Mouse (Mus musculus) thymus, adult 2 months (tissue): ENCODE results near the gene Gm10273. TPM values are rescaled to one million over a fixed set of nuclear protein-coding genes. Genes with fewer than 3 reads are reported as not detected.
A peak's percentile ranks its signal among the peaks of the same experiment; 100 is the strongest.

Source experiments
- DNase-seq: peaks from one replicate; pipeline ENCODE4 v3.0.0; 2021
- H3K27ac ChIP-seq: fragments of 200-500 bp; 2 replicates; pipeline ENCODE4 v1.5.1; 2012; ENCODE audit warnings: low read length, control low read depth; ENCODE audit not compliant: control insufficient read depth, insufficient read depth
- H3K27me3 ChIP-seq: fragments of 200-500 bp; 2 replicates; pipeline ENCODE4 v1.6.1; 2012; ENCODE audit warnings: mild to moderate bottlenecking, low read length, moderate library complexity, mixed read lengths; ENCODE audit not compliant: control insufficient read depth, insufficient read depth
- H3K36me3 ChIP-seq: fragments of 200-500 bp; 2 replicates; pipeline ENCODE4 v1.6.1; 2012; ENCODE audit warnings: mild to moderate bottlenecking, low read length, moderate library complexity; ENCODE audit not compliant: control insufficient read depth, insufficient read depth
- H3K4me1 ChIP-seq: fragments of 200-500 bp; replicated peaks from 2 replicates; pipeline ENCODE4 v1.6.1; 2012; ENCODE audit warnings: low read length; ENCODE audit not compliant: control insufficient read depth, insufficient read depth
- H3K4me3 ChIP-seq: fragments of 200-500 bp; 2 replicates; pipeline ENCODE4 v1.5.1; 2012; ENCODE audit warnings: mild to moderate bottlenecking, low read length, control low read depth, moderate library complexity; ENCODE audit not compliant: control insufficient read depth, insufficient read depth
- CTCF ChIP-seq: fragments of 200-500 bp; IDR thresholded peaks from 2 replicates; pipeline ENCODE4 v1.5.1; 2012; ENCODE audit warnings: mild to moderate bottlenecking, control low read depth, low read length, moderate library complexity, borderline replicate concordance; ENCODE audit not compliant: control insufficient read depth, poor library complexity, insufficient read depth; ENCODE audit errors: extremely low read depth
- POLR2A ChIP-seq: fragments of 200-500 bp; IDR thresholded peaks from 2 replicates; pipeline ENCODE4 v1.6.1; 2012; ENCODE audit warnings: mild to moderate bottlenecking, low read length, control low read depth, moderate library complexity; ENCODE audit not compliant: control insufficient read depth, poor library complexity, insufficient read depth; ENCODE audit errors: extremely low read depth
- WGBS: fragments of 180-500 bp; shearing (Covaris S2); methylation state at CpG from one replicate; pipeline ENCODE4 v1.1.7; 2018; 5-methylcytosine and 5-hydroxymethylcytosine counted together
- polyA plus RNA-seq: library from polyadenylated mRNA; depleted of rRNA; stranded (reverse); fragments of >200 nt; gene quantifications from 2 replicates; pipeline ENCODE4 v1.2.3, GENCODE M21; 2012; rRNA removed

The Gm10273 gene
- polyA plus RNA-seq, 1 experiment, result 11.5 TPM

DNA sequence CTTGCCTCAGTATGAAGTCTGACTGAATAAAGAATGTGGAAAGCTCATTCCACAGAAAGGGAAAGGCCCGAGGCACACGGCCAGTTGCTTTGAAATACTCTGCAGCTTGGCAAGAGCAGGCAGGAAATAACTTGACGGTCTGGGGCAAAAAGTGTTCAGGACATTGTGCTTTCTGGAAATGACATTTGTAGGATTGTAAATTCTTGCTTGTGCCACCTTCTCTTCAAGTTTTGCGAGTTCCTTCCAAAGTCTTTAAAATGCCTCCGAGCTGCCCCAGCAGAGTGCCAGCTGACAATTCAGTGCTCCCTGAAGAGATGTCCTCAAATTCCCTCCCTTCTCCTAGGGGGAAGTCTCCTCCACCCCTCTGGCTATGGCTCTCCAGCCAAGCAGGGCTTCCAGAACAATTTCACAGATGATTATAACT, 44.1 kb downstream of the Gm10273 start:
- no peak for TF ChIP-seq POLR2A
- TF ChIP-seq CTCF, result no peak
- Histone ChIP-seq H3K4me1 (peaks cover 6% of the 10 kb centered on the region; the same call in 1 of the 2 replicates), H3K27ac (peak overlapping the region; percentile 36; the same call in 1 of the 2 replicates), H3K36me3 (no peaks in the 10 kb centered on the region), H3K27me3 (no peaks in the 10 kb centered on the region), H3K4me3 (no peak overlapping the region)
- 81% methylated on average over 5 of the region's 5 CpGs for WGBS
- DNase-seq, result no peak

DNA sequence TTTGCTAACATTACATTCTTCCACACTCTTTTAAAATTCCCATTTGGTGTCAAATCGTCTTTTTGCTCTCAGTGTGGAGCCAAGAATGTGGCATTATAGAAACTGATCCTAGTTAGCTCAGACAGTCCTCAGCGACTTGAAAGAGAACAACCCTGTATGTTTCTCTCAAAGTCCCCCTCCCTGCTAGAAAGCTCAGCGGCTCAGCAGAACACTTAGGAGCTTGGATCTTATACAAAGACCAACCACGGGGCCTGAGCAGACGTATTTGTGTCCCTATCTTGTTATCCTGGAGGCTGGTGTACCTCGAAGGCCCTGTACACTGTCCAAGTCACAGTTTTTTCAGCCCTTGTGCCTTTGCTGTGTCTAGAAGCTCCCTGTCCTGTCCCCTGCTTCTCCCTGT, 44.7 kb downstream of the Gm10273 start:
- H3K4me1 ChIP-seq, result peaks cover 6% of the 10 kb centered on the region; the same call in 1 of the 2 replicates
- TF ChIP-seq POLR2A (no peak), CTCF (no peak)
- 87% methylated on average over 6 of the region's 6 CpGs for WGBS
- no peaks in the 10 kb centered on the region for H3K27me3 ChIP-seq
- no peak overlapping the region for H3K4me3 ChIP-seq
- no peaks in the 10 kb centered on the region for H3K36me3 ChIP-seq
- DNase-seq, result no peak
- no peak overlapping the region for H3K27ac ChIP-seq

DNA sequence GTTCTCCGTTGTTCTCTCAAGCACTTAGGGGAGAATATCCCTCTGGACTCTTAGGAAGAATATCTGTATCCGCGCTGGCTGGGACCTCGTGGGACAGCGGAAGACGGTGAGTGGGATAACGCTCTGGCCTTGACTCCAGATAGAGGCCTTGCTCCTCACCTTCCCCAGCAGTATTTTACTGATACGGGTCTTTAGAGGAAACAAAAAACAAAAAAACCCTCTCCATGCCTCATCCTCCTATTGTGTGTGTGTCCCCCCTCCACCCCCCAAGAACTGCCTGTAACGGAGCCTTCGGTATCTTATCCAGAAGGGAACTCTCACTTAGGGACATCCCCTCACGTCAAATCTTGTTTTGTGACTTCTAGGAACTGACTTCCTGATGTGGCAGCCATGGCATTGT, 46.3 kb downstream of the Gm10273 start, which contains the start of gene Oit3:
Gene Oit3, minus strand, starts transcription at position 44 of the 400 bp plus-strand sequence.
- DNase-seq, result no peak
- H3K4me1 ChIP-seq, result no peaks in the 10 kb centered on the region
- TF ChIP-seq CTCF (no peak), POLR2A (no peak)
- no peak within 1 kb of the TSS for H3K27ac ChIP-seq
- no peak within 1 kb of the TSS for H3K4me3 ChIP-seq
- no peaks in the 10 kb centered on the region for H3K27me3 ChIP-seq
- no peaks in the 10 kb centered on the region for H3K36me3 ChIP-seq
- 83% methylated on average over 11 of the region's 11 CpGs for whole genome bisulfite sequencing

DNA sequence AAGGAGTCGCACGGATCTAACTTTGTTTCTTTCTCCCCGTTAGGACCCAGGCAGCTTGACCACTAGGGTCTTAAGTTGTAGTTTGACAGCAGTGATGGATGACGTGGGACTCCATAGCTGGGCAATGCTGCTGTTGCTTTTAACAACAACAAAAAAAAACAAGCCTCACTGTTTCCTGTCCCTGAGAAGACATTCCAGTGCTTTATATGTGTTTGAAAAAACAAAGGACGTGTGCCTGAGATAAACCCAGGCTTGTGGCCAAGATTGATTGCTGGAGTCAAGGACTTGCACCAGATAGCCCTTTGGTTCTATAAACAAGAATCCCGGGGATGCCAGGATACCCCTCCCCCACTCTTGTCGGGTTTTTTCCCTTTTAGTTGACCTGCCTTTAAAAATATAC, 47.8 kb downstream of the Gm10273 start:
- Histone ChIP-seq H3K27ac (no peak overlapping the region), H3K36me3 (peaks cover 4% of the 10 kb centered on the region; the same call in 1 of the 2 replicates), H3K4me1 (no peaks in the 10 kb centered on the region), H3K27me3 (no peaks in the 10 kb centered on the region), H3K4me3 (no peak overlapping the region)
- DNase-seq, result no peak
- no peak for TF ChIP-seq POLR2A
- no peak for TF ChIP-seq CTCF
- 45% methylated on average over 7 of the region's 7 CpGs for WGBS

DNA sequence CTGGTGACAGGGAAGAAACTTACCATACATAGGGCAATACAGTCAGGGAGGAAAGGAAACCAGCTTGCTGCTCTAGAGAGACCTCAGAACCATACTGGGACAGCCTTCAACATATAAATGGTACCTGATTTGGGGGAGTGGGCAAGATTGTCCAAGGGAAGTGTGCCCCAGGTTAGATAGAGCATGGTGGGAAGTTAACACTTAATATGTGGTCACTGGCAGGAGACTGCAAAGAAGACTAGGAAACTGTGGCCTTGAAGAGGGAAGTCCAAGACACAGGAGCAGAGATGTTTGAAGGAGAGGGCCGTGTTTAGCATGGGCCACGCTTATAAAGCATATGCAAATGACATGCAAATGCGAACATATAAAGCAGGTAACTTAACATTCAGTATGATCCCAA, 48.7 kb downstream of the Gm10273 start:
- DNase-seq, result no peak
- H3K27ac ChIP-seq, result no peak overlapping the region
- peaks cover 7% of the 10 kb centered on the region; the same call in 1 of the 2 replicates for H3K36me3 ChIP-seq
- no peak overlapping the region for H3K4me3 ChIP-seq
- WGBS, result 39% methylated on average over 3 of the region's 3 CpGs
- TF ChIP-seq CTCF (no peak), POLR2A (no peak)
- H3K27me3 ChIP-seq, result no peaks in the 10 kb centered on the region
- no peaks in the 10 kb centered on the region for H3K4me1 ChIP-seq

DNA sequence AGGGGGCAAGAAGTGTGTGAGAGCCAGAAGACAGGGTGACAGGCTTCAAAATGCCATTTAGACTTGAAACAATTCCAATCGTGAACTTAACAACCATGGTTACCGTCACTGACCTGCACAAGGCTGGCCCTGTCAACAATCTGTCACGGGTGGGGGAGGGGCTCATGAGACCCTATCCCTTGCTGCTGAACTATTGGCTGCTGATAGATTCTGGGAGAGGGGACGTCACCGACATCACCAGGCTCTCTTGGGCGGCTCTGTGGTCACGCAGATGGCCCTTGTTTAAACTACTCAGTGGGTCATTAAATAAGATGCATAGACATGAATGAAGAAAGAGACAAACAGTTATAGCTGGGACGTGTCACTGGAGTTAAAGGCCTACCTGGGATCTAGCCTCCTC, 49.2 kb downstream of the Gm10273 start:
- Histone ChIP-seq H3K27ac (no peak overlapping the region), H3K4me3 (no peak overlapping the region), H3K4me1 (no peaks in the 10 kb centered on the region), H3K27me3 (no peaks in the 10 kb centered on the region), H3K36me3 (peaks cover 7% of the 10 kb centered on the region; the same call in 1 of the 2 replicates)
- no peak for DNase-seq
- TF ChIP-seq POLR2A, result no peak
- no peak for TF ChIP-seq CTCF
- WGBS, result 84% methylated on average over 8 of the region's 8 CpGs

Other genes starting within 250 kb of the Gm10273 start
- gene Sept10, start 173.8 kb upstream of the Gm10273 start, polyA plus RNA-seq, result 1.7 and 3.1 TPM in 2 replicates
- gene Sowahc, start 173.7 kb upstream of the Gm10273 start, polyA plus RNA-seq, result 2.4 and 2.6 TPM in 2 replicates
- 10.6 and 11.0 TPM in 2 replicates for gene P4ha1, start 72.3 kb upstream of the Gm10273 start, polyA plus RNA-seq
- gene Pla2g12b, start 8.0 kb downstream of the Gm10273 start, polyA plus RNA-seq, result 0.23 TPM in 1 of 2 replicates, not detected in the other
- 0.18 and 0.35 TPM in 2 replicates for gene Oit3, start 46.1 kb downstream of the Gm10273 start, polyA plus RNA-seq
- gene Gm10322, start 220.4 kb downstream of the Gm10273 start, polyA plus RNA-seq, result 1.5 TPM in 1 of 2 replicates, not detected in the other
- gene Mcu, start 221.1 kb downstream of the Gm10273 start, polyA plus RNA-seq, result 18.2 and 23.1 TPM in 2 replicates